Mouse (Mus musculus): ENCODE measurements around the gene Ncoa1. TPM values are rescaled to one million over a fixed set of nuclear protein-coding genes. Genes with fewer than 3 reads are reported as not detected.

The Ncoa1 gene
- polyA plus RNA-seq, 1 experiment from 2014 or later = 21.0 TPM

- Histone ChIP-seq H3K4me1 (replicated peaks; ENCODE audit: control insufficient read depth, insufficient read depth, low read length) (no peaks in the 10 kb centered on the region), H3K27me3 (replicated peaks; ENCODE audit: control insufficient read depth, insufficient read depth, low read length) (no peaks in the 10 kb centered on the region), H3K36me3 (ENCODE audit: control insufficient read depth, insufficient read depth) (peaks cover 6% of the 10 kb centered on the region), H3K4me2 (ENCODE audit: low read length) (no peak overlapping the region), H3K9ac (replicated peaks; ENCODE audit: low read depth, low read length) (no peak overlapping the region), H3K27ac (ENCODE audit: low read length) (no peak overlapping the region), H3K4me3 (replicated peaks; ENCODE audit: low read length) (no peak overlapping the region), H3K9me3 (ENCODE audit: control insufficient read depth, low read length) (no peaks in the 10 kb centered on the region)
- 18% methylated on average over 2 of the region's 2 CpGs for WGBS
- ATAC-seq = no peak
These were observed 154.8 kb downstream of the Ncoa1 start for GRCm38 (mm10) chr12:4322227-4322626.

- no peak overlapping the region for H3K9ac ChIP-seq (replicated peaks; ENCODE audit: low read depth, low read length)
These were observed 163.2 kb downstream of the Ncoa1 start for GRCm38 (mm10) chr12:4313824-4314223.

GRCm38 (mm10) chr12:4306712-4307313 lies 170.2 kb downstream of the Ncoa1 start:
- no peaks in the 10 kb centered on the region for H3K9me3 ChIP-seq (ENCODE audit: control insufficient read depth, low read length)
- no peaks in the 10 kb centered on the region for H3K4me1 ChIP-seq (replicated peaks; ENCODE audit: control insufficient read depth, insufficient read depth, low read length)
- H3K27ac ChIP-seq (ENCODE audit: low read length) = no peak overlapping the region
- H3K27me3 ChIP-seq (replicated peaks; ENCODE audit: control insufficient read depth, insufficient read depth, low read length) = no peaks in the 10 kb centered on the region
- 90% methylated on average over 1 of the region's 1 CpGs for WGBS
- ATAC-seq = no peak
- no peak overlapping the region for H3K4me2 ChIP-seq (ENCODE audit: low read length)
- H3K36me3 ChIP-seq (ENCODE audit: control insufficient read depth, insufficient read depth) = peaks cover 8% of the 10 kb centered on the region
- no peak overlapping the region for H3K9ac ChIP-seq (replicated peaks; ENCODE audit: low read depth, low read length)
- no peak overlapping the region for H3K4me3 ChIP-seq (replicated peaks; ENCODE audit: low read length)

More at GRCm38 (mm10) chr12:4313824-4314223, 163.2 kb downstream of the Ncoa1 start:
- no peaks in the 10 kb centered on the region for H3K27me3 ChIP-seq (replicated peaks; ENCODE audit: control insufficient read depth, insufficient read depth, low read length)
- no peak overlapping the region for H3K4me3 ChIP-seq (replicated peaks; ENCODE audit: low read length)
- no peaks in the 10 kb centered on the region for H3K4me1 ChIP-seq (replicated peaks; ENCODE audit: control insufficient read depth, insufficient read depth, low read length)
- no peaks in the 10 kb centered on the region for H3K9me3 ChIP-seq (ENCODE audit: control insufficient read depth, low read length)
- ATAC-seq = no peak
- H3K27ac ChIP-seq (ENCODE audit: low read length) = no peak overlapping the region
- H3K36me3 ChIP-seq (ENCODE audit: control insufficient read depth, insufficient read depth) = peaks cover 14% of the 10 kb centered on the region
- H3K4me2 ChIP-seq (ENCODE audit: low read length) = no peak overlapping the region

- H3K4me1 ChIP-seq (replicated peaks; ENCODE audit: control insufficient read depth, insufficient read depth, low read length) = no peaks in the 10 kb centered on the region
- H3K4me2 ChIP-seq (ENCODE audit: low read length) = no peak overlapping the region
- no peak for ATAC-seq
- H3K9ac ChIP-seq (replicated peaks; ENCODE audit: low read depth, low read length) = no peak overlapping the region
- H3K36me3 ChIP-seq (ENCODE audit: control insufficient read depth, insufficient read depth) = peaks cover 12% of the 10 kb centered on the region; the same call in 1 of the 2 replicates
- H3K27ac ChIP-seq (ENCODE audit: low read length) = no peak overlapping the region
- H3K9me3 ChIP-seq (ENCODE audit: control insufficient read depth, low read length) = no peaks in the 10 kb centered on the region
- no peak overlapping the region for H3K4me3 ChIP-seq (replicated peaks; ENCODE audit: low read length)
- 86% methylated on average over 3 of the region's 3 CpGs for WGBS
- no peaks in the 10 kb centered on the region for H3K27me3 ChIP-seq (replicated peaks; ENCODE audit: control insufficient read depth, insufficient read depth, low read length)
These were observed 177.7 kb downstream of the Ncoa1 start for GRCm38 (mm10) chr12:4299300-4299699.

GRCm38 (mm10) chr12:4298626-4299025 lies 178.4 kb downstream of the Ncoa1 start:
- 86% methylated on average over 4 of the region's 4 CpGs for WGBS
- Histone ChIP-seq H3K27ac (ENCODE audit: low read length) (no peak overlapping the region), H3K4me2 (ENCODE audit: low read length) (no peak overlapping the region), H3K36me3 (ENCODE audit: control insufficient read depth, insufficient read depth) (peaks cover 14% of the 10 kb centered on the region; the same call in 1 of the 2 replicates), H3K9ac (replicated peaks; ENCODE audit: low read depth, low read length) (no peak overlapping the region), H3K27me3 (replicated peaks; ENCODE audit: control insufficient read depth, insufficient read depth, low read length) (no peaks in the 10 kb centered on the region), H3K9me3 (ENCODE audit: control insufficient read depth, low read length) (no peaks in the 10 kb centered on the region), H3K4me3 (replicated peaks; ENCODE audit: low read length) (no peak overlapping the region), H3K4me1 (replicated peaks; ENCODE audit: control insufficient read depth, insufficient read depth, low read length) (no peaks in the 10 kb centered on the region)
- no peak for ATAC-seq

DNA sequence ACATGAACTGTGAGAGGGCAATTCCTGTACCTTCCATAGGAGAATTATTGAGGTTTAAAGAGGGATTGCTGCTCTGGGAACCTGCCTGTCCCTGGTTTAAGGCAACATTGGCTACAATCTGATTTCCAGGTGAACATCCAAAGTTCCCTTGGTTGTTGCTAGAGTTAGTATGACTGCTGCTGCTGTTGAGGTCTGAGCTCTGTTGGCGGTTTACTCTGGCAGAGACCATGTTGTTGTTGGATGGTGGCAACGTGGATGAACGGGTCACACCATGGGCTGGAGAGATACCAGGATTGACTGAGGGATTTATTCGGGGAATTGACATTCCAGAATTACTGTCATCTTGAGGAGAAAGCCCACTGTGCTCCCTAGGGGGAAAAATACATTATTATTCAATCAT lies 181.1 kb downstream of the Ncoa1 start:
- no peak overlapping the region for H3K4me2 ChIP-seq (ENCODE audit: low read length)
- H3K4me3 ChIP-seq (replicated peaks; ENCODE audit: low read length) = no peak overlapping the region
- 89% methylated on average over 4 of the region's 4 CpGs for WGBS
- H3K4me1 ChIP-seq (replicated peaks; ENCODE audit: control insufficient read depth, insufficient read depth, low read length) = no peaks in the 10 kb centered on the region
- no peak overlapping the region for H3K9ac ChIP-seq (replicated peaks; ENCODE audit: low read depth, low read length)
- H3K9me3 ChIP-seq (ENCODE audit: control insufficient read depth, low read length) = no peaks in the 10 kb centered on the region
- H3K27me3 ChIP-seq (replicated peaks; ENCODE audit: control insufficient read depth, insufficient read depth, low read length) = no peaks in the 10 kb centered on the region
- no peak overlapping the region for H3K27ac ChIP-seq (ENCODE audit: low read length)
- peaks cover 14% of the 10 kb centered on the region; the same call in 1 of the 2 replicates for H3K36me3 ChIP-seq (ENCODE audit: control insufficient read depth, insufficient read depth)
- ATAC-seq = no peak

- WGBS = 65% methylated on average over 8 of the region's 8 CpGs
- Histone ChIP-seq H3K9me3 (ENCODE audit: control insufficient read depth, low read length) (no peaks in the 10 kb centered on the region), H3K4me1 (replicated peaks; ENCODE audit: control insufficient read depth, insufficient read depth, low read length) (no peaks in the 10 kb centered on the region), H3K36me3 (ENCODE audit: control insufficient read depth, insufficient read depth) (peaks cover 17% of the 10 kb centered on the region), H3K27me3 (replicated peaks; ENCODE audit: control insufficient read depth, insufficient read depth, low read length) (no peaks in the 10 kb centered on the region), H3K4me2 (ENCODE audit: low read length) (no peak overlapping the region), H3K9ac (replicated peaks; ENCODE audit: low read depth, low read length) (no peak overlapping the region), H3K27ac (ENCODE audit: low read length) (no peak overlapping the region), H3K4me3 (replicated peaks; ENCODE audit: low read length) (no peak overlapping the region)
- ATAC-seq = no peak
These were observed 181.7 kb downstream of the Ncoa1 start for GRCm38 (mm10) chr12:4295281-4295680.

GRCm38 (mm10) chr12:4293813-4294212 lies 183.2 kb downstream of the Ncoa1 start:
- no peaks in the 10 kb centered on the region for H3K9me3 ChIP-seq (ENCODE audit: control insufficient read depth, low read length)
- H3K4me1 ChIP-seq (replicated peaks; ENCODE audit: control insufficient read depth, insufficient read depth, low read length) = no peaks in the 10 kb centered on the region
- ATAC-seq = no peak
- no peak overlapping the region for H3K9ac ChIP-seq (replicated peaks; ENCODE audit: low read depth, low read length)
- H3K4me2 ChIP-seq (ENCODE audit: low read length) = no peak overlapping the region
- no peaks in the 10 kb centered on the region for H3K27me3 ChIP-seq (replicated peaks; ENCODE audit: control insufficient read depth, insufficient read depth, low read length)
- H3K27ac ChIP-seq (ENCODE audit: low read length) = no peak overlapping the region
- peaks cover 24% of the 10 kb centered on the region for H3K36me3 ChIP-seq (ENCODE audit: control insufficient read depth, insufficient read depth)
- WGBS = 91% methylated on average over 6 of the region's 6 CpGs
- no peak overlapping the region for H3K4me3 ChIP-seq (replicated peaks; ENCODE audit: low read length)

GRCm38 (mm10) chr12:4285186-4285585 lies 191.8 kb downstream of the Ncoa1 start:
- no peak overlapping the region for H3K9ac ChIP-seq (replicated peaks; ENCODE audit: low read depth, low read length)
- WGBS = 21% methylated on average over 3 of the region's 3 CpGs
- H3K4me2 ChIP-seq (ENCODE audit: low read length) = no peak overlapping the region
- H3K4me1 ChIP-seq (replicated peaks; ENCODE audit: control insufficient read depth, insufficient read depth, low read length) = 0 out of 2 replicates have a peak, but pooled peaks cover 4% of the 10 kb centered on the region
- no peak for ATAC-seq
- H3K27ac ChIP-seq (ENCODE audit: low read length) = no peak overlapping the region
- no peaks in the 10 kb centered on the region for H3K27me3 ChIP-seq (replicated peaks; ENCODE audit: control insufficient read depth, insufficient read depth, low read length)
- no peaks in the 10 kb centered on the region for H3K9me3 ChIP-seq (ENCODE audit: control insufficient read depth, low read length)
- no peak overlapping the region for H3K4me3 ChIP-seq (replicated peaks; ENCODE audit: low read length)
- peaks cover 5% of the 10 kb centered on the region; the same call in 1 of the 2 replicates for H3K36me3 ChIP-seq (ENCODE audit: control insufficient read depth, insufficient read depth)

GRCm38 (mm10) chr12:4279878-4280277 lies 197.1 kb downstream of the Ncoa1 start:
- Histone ChIP-seq H3K36me3 (ENCODE audit: control insufficient read depth, insufficient read depth) (peaks cover 3% of the 10 kb centered on the region; the same call in 1 of the 2 replicates), H3K27me3 (replicated peaks; ENCODE audit: control insufficient read depth, insufficient read depth, low read length) (no peaks in the 10 kb centered on the region), H3K9ac (replicated peaks; ENCODE audit: low read depth, low read length) (no peak overlapping the region), H3K4me2 (ENCODE audit: low read length) (no peak overlapping the region), H3K27ac (ENCODE audit: low read length) (no peak overlapping the region), H3K4me1 (replicated peaks; ENCODE audit: control insufficient read depth, insufficient read depth, low read length) (no peaks in the 10 kb centered on the region), H3K9me3 (ENCODE audit: control insufficient read depth, low read length) (no peaks in the 10 kb centered on the region), H3K4me3 (replicated peaks; ENCODE audit: low read length) (no peak overlapping the region)
- WGBS = 93% methylated on average over 3 of the region's 3 CpGs
- ATAC-seq = no peak
